Mouse (Mus musculus) urinary bladder, adult 18-20 months (tissue): ENCODE results near the gene Uba1y.
"Not testable (repeated sequence)": the region's sequence is repeated elsewhere in the genome, so short reads cannot be mapped to it uniquely, and the experiment has no call there.

Source experiments
- DNase-seq, 2 experiments: peaks; one replicate each; pipeline ENCODE4 v3.0.0; 2022; ENCODE audit warnings: low spot score in 2 of 2, mixed read lengths in 2 of 2

The Uba1y gene

GRCm38 (mm10) chrY:818396-818795, at the start of gene Uba1y:
Gene Uba1y (plus strand): TSS chrY:818649.
- DNase-seq, result no peak

- DNase-seq, result not testable (repeated sequence)
These were observed 21.1 kb upstream of the Uba1y start, which contains the start of gene Zfy1 for GRCm38 (mm10) chrY:797309-797708. Gene Zfy1 (minus strand): TSS chrY:797409.

- peak in 1 of 2 experiments; percentile 11 for DNase-seq
These were observed 9.3 kb upstream of the Uba1y start for GRCm38 (mm10) chrY:808991-809661.

GRCm38 (mm10) chrY:872404-872803, 54.0 kb downstream of the Uba1y start:
- DNase-seq, result no peak

GRCm38 (mm10) chrY:872855-873549, 54.6 kb downstream of the Uba1y start:
- DNase-seq, result peak in 1 of 2 experiments; percentile 0
